Mouse (Mus musculus) gastrocnemius, adult 2 months (tissue): ENCODE measurements at regions not wholly inside any gene's neighbourhood (a gene's known extent, or its start where the extent isn't known, plus 50 kb on each side); places are given as distances from the start of the nearest gene placed in this dataset.

ENCODE experiments used
- DNase-seq: peaks from one replicate; pipeline ENCODE4 v3.0.0; 2022
- H3K27ac ChIP-seq: fragments of 200-600 bp; 2 replicates; pipeline ENCODE4 v1.8.1; 2022; ENCODE audit warnings: mild to moderate bottlenecking
- H3K4me3 ChIP-seq: fragments of 200-600 bp; 2 replicates; pipeline ENCODE4 v1.8.1; 2022; ENCODE audit warnings: mild to moderate bottlenecking, moderate library complexity
- CTCF ChIP-seq: fragments of 200-600 bp; IDR thresholded peaks from 2 replicates; pipeline ENCODE4 v1.8.1; 2022; ENCODE audit warnings: antibody characterized with exemption, mild to moderate bottlenecking, moderate library complexity
- intact Hi-C: fragments of 180-260 bp; cut with DNase I; formaldehyde crosslinking; loops from one replicate; pipeline ENCODE4 v1.15.1; 2025

DNA sequence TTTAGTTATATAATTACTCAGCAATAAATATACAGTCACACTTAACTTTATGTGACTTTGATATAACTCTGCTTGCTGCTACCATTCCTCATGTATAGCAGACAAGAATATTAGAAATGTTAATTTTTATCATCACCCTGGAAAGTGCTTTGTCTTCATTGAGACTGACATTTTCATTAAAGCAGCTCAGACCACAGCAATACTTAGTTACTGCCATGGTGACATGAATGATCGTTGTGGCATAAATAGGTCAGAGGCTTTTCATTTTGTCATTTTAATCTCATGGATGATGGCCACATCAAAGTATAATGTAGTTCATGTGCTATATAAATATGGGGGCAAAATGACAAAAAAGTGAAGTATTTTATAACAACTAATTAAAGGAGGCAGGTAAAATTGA is 498.1 kb downstream of the Slc22a22 start:
- no peak overlapping the region for H3K4me3 ChIP-seq
- intact Hi-C loops: no loop called here
- TF ChIP-seq CTCF: no peak
- DNase-seq: no peak
- no peak overlapping the region for H3K27ac ChIP-seq

DNA sequence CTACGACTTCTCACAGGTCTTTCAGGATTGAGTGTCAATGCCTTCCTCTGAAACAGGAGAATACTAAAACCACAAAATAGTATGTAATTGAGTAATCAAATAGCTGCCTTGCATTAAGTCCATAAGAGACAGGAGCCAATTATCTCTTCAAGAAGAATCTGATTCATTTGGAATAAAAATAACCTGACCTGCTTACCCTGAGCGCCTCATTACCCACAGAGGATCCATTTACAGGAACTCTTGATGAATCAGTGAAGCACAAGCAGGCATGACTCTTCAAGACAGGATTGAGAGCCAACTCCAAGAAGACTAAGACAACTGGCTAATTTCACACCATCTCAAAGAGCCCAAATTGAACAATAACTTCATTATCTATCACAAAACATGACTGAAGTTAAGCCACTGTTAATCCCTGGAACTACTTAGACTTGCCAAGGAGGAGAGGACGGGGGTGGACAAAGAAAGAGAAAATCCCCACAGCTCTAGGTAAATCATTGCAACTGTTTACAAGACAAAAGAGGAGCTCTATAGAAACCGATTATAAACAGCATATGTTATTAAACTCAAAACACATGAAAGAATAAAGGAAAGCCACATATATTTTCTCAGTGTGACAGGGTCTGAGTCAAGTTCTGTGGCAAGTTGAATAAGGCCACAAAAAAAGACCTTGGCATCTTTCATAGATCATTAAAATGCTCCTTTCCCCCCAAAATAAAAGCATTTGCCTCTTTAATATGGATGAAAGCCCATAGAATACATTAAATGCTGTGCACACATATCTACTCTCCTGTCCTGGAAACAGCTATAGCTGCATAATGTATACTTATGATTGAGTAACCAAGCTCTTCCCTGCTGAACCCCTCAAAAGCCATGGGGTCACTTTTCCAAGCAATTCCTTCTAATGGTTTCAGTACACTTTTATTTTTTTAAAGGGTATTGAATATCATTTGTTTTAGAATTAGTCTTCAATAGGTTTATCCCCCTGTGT is 501.7 kb downstream of the Slc22a22 start:
- no peak for TF ChIP-seq CTCF
- intact Hi-C loops: no loop called here
- Histone ChIP-seq H3K4me3 (no peak overlapping the region), H3K27ac (no peak overlapping the region)
- no peak for DNase-seq

DNA sequence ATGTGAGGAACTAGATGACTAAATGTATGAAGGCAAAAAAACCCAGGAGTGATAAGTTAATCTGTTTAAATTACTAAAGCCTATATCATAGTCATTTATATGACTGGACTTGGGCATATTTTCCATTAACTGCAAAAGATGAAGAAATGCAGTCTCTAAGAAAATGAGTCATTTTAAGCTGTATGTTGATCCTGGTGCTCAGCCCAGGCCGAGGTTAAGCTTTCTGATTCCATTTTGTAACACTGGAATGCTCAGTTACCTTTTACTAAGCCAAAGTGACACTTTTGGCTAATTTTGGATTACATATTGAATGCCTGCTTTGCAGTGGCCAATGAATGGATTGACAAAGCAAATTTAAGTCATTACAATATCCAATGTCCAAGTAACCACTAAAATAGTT is 507.3 kb downstream of the Slc22a22 start:
- intact Hi-C loops: no loop called here
- H3K4me3 ChIP-seq: no peak overlapping the region
- TF ChIP-seq CTCF: no peak
- no peak for DNase-seq
- H3K27ac ChIP-seq: no peak overlapping the region

DNA sequence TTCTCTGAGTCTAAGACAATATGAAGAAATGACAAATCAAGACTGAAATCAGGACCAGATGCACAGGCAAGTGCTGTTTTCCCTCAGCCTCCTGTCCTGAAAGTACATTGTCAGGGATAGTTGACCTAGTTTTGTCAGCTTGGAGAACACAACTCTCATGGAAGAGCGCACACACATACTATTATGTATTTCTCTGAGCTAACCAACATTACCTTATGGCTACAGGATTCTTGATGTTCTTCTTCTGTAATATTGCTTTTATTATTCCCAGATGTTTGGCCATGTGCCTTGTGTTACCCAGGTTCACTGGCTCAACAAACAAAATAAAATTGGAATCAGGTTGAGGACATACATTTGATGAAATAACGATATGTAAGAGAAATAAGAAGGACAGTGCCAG is 521.1 kb downstream of the Slc22a22 start:
- no peak for DNase-seq
- H3K27ac ChIP-seq: no peak overlapping the region
- H3K4me3 ChIP-seq: no peak overlapping the region
- intact Hi-C loops: no loop called here
- TF ChIP-seq CTCF: no peak

DNA sequence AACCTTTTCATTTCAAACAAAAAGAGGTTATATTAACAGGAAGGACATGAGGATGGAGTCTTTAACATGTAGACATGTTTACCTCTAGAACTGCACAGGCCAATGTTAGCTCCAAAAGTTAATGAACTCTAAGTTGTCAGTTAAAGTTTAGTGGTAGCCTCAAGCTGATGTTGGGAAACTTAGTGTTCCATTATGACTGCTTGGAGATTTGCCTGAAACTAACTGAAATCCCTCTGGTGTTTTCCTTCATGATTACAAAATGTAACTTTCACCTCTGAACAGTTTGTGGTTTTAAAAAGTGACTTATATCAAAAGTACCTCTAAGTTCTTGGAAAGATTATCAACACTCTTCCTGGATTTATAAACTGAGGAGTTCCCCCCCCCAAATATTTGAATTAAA is 525.2 kb downstream of the Slc22a22 start:
- intact Hi-C loops: no loop called here
- no peak for DNase-seq
- no peak for TF ChIP-seq CTCF

DNA sequence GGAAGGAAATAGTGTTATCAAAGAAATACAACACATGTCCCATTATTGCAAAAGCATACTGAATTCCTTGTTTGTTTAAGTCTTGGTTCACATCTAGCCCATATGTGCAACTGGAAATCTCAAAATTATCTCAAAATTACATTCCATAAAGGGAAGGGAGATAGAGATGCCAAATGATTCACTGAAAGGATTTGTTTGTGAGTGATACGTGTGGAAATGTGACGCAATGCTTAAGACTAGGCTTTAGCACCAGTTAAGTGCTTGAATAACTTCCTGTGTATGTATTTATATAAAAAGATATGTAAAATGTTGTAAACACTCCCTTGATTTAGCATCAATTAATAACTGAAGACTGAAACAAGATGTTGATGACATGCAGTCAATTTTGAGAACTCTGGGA is 526.6 kb downstream of the Slc22a22 start:
- Histone ChIP-seq H3K27ac (no peak overlapping the region), H3K4me3 (no peak overlapping the region)
- TF ChIP-seq CTCF: no peak
- intact Hi-C loops: no loop called here
- DNase-seq: no peak

More for the DNA sequence above, 525.2 kb downstream of the Slc22a22 start:
- H3K4me3 ChIP-seq: no peak overlapping the region
- H3K27ac ChIP-seq: no peak overlapping the region

DNA sequence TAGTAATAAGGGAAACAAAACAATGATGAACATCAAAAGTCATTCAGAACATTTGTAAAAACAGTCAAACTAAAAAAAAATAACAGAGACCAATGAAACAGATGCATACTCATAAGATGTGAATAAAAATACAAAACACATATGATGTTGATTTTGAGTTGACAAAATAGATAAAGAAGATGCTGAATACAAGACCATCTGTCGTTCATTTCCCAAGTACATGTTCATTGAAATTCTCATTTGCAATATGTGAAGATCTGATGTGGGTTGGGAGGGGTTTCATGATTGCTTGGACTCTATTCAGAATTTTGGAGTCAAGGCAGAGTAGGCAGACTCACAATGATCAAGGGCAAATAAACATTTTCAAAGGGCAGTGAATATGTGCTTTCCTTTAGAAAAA is 536.5 kb downstream of the Slc22a22 start:
- DNase-seq: no peak
- TF ChIP-seq CTCF: no peak
- Histone ChIP-seq H3K4me3 (no peak overlapping the region), H3K27ac (no peak overlapping the region)
- intact Hi-C loops: no loop called here

DNA sequence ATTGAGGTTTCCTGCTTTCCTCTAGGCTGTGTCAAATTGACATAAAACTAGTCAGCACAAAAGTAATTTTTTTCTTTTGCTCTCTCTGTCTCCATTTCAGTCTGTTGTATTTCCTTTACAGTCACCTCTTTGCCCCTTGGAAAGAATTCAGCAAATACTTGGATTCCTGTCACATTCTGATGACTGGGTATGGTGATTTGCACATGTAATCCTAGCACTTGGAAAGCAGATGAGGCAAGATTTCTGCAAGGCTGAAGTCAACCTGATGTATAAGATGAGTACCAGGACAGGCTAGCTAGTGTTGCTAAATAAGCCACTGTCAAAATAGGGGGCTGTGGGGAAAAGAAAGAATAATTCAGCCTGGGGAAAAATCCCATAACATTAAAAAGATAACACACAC is 580.9 kb downstream of the Slc22a22 start:
- no peak for TF ChIP-seq CTCF
- no peak overlapping the region for H3K27ac ChIP-seq
- DNase-seq: no peak
- intact Hi-C loops: no loop called here
- H3K4me3 ChIP-seq: no peak overlapping the region

DNA sequence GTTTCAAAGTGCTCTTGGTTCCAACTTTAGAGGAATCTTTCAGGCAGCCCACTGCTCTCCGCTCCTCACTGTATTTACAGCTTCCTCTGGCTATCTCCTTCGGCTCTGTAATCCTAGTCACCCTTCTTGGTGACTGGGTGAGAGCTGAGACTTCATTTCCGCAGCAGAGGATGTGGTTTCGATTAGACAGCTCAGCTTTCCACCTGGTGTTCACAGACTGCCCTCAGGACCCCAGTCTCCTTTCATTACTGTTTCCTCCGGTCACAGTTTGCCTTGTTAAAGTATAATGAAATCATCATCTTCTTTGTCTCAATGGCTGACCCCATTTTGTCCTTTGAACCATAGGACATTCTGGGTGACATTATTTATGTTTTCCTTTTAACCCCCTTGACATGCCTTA is 595.9 kb downstream of the Slc22a22 start:
- Histone ChIP-seq H3K27ac (no peak overlapping the region), H3K4me3 (no peak overlapping the region)
- no peak for DNase-seq
- no peak for TF ChIP-seq CTCF
- intact Hi-C loops: no loop called here

DNA sequence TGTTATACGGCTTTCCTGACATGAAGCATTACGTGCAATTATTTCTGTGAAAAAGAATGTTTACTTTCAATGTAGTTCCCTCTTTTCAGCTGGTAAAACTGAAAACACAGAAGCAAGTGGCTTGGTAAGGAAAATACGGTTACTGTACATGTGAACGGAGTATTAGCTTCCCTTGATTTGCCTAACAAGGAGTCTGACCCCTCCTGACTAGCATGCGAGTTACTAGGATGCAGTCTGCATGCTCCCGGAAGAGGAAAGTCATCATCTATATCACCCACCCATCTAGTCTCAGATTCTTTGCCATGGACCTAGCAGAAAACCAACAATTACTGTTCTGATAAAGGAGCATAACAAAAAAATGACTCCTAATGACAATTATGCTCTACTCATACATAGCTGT is 611.5 kb downstream of the Slc22a22 start:
- H3K4me3 ChIP-seq: no peak overlapping the region
- intact Hi-C loops: no loop called here
- no peak for DNase-seq
- no peak overlapping the region for H3K27ac ChIP-seq
- TF ChIP-seq CTCF: no peak

DNA sequence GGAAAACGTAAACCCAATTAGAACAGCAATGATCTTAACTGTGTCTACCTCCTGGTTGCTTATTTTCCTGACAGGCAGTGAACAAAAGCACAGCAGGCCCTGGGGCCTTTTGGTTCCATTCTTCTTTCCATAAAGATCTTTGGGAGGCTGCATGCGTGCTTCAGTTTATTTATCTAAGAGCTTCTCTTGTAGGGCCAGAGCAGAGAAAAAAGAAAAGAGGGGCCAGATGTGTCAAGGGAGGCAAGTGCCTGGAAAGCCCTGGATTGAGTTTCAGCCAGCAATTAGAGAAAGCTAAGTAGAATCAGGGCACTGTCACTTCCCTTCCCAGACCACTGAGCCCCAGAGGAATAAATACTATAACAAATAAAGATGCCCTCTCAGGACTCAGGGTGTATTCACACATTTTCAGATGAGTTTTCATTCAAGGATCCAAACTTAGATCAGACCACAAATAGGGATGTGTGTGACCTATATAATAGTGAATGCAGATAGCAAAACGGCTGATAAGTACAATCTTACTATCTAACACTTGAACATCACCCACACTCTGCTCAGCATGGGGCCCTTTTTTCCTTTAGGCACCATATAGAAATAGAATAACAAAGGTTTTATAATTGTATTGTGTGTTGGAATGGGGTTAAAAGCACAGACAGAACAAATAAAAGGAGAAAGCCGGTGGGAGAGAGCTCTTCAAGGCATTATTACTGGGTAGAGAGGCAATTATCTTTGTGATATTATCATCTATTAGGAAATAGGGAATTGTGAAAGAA is 612.2 kb downstream of the Slc22a22 start:
- intact Hi-C loops: no loop called here
- no peak for TF ChIP-seq CTCF
- no peak for DNase-seq
- H3K4me3 ChIP-seq: no peak overlapping the region
- H3K27ac ChIP-seq: no peak overlapping the region

DNA sequence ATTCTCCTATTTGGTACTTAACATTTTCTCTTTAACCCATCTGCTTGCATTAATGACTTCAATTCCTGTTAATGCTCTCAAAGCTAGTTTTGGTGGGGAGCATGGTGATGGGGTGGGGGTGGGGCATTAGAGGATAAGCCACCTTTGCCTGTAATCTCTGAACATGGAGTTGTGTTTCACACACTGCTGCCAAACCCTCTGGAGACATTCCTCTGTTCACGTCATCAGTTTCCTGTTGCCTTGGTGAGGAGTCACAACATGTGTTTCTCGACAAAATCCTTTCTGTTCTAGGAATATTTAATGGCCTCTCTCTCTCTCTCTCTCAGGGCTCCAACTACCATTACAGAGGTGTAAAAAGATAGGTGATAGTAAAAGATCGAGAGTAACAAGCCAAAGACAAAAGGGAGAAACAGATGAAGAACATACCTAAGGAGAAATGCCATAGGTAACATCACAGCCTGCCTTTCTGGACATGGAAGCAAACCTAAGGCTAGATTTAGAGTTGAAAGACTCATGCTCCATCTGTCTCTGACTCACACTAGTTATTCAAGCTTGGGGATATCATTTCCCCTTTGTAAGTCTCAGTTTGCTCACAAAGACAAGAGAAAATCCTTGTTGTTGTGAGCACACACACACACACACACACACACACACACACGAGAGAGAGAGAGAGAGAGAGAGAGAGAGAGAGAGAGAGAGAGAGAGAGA is 618.6 kb downstream of the Slc22a22 start:
- peak; percentile 21 for DNase-seq
- TF ChIP-seq CTCF: no peak
- no peak overlapping the region for H3K4me3 ChIP-seq
- intact Hi-C loops: loop anchor here (5.0 kb wide), 2 partner anchors 161 to 791 kb away; no protein-coding TSS in a partner anchor
- no peak overlapping the region for H3K27ac ChIP-seq

DNA sequence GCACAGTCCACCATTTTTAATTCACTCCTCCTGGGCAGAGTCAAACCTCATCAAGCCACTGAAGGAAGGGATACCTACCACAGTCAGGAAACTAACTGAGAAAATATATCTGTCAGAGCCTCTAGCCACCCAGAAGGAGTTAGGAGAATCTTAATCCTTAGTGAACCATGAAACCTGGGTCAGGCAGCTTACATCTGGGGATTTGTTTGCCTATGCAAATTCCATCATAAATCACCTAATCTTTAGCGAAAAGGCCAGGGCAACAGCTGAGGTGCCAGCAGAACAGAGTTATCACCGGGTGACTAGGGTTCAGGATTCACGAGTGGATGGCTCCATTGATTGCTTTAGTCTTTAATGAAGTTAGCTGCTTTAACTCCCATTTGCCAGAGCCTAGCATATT is 619.3 kb downstream of the Slc22a22 start:
- Histone ChIP-seq H3K27ac (no peak overlapping the region), H3K4me3 (no peak overlapping the region)
- intact Hi-C loops: loop anchor here (5.0 kb wide), 2 partner anchors 161 to 791 kb away; no protein-coding TSS in a partner anchor
- no peak for DNase-seq
- TF ChIP-seq CTCF: no peak
